Mouse (Mus musculus) megakaryocyte, embryonic 14.5 days (primary cell): Measurements from ENCODE around the gene Ushbp1.

Source experiments
- FLI1 ChIP-seq: IDR thresholded peaks from 2 replicates; pipeline ENCODE4 v1.6.1; 2012; ENCODE audit warnings: low read length, inconsistent platforms, mixed read lengths
- GATA1 ChIP-seq: IDR thresholded peaks from 3 replicates; pipeline ENCODE4 v1.6.1; 2012; ENCODE audit warnings: mixed read lengths, low read length, inconsistent platforms, borderline replicate concordance

DNA sequence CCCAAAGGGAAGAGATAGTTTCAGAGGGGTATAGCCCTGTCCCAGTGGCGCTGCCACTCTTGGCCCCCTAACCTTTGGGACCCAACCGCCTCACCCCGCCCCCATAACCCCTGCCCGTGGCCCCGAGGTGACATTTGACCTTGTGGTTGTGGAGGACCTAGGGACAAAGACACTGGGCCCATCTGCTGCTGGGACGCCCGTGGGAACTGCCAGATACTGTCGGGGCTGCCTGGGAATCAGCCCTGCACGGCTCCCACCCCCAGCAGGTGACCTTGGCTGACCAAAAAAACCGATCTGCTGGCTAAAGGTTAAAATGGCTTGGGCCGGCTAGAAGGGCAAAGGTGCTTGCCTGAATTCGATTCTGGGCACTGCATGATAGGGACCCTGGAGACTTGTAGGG lies 12.2 kb downstream of the Ushbp1 start:
- TF ChIP-seq GATA1, result no peak
- no peak for TF ChIP-seq FLI1
